Mouse (Mus musculus) layer of hippocampus, adult 9-10 months (tissue): ENCODE measurements at regions not wholly inside any gene's neighbourhood (a gene's known extent, or its start where the extent isn't known, plus 50 kb on each side); places are given as distances from the start of the nearest gene placed in this dataset.

Experiments used
- DNase-seq: peaks from one replicate; pipeline ENCODE4 v3.0.0; 2022; ENCODE audit warnings: low spot score

- no peak for DNase-seq
Observed at GRCm38 (mm10) chr5:69877100-69877499, 285.0 kb upstream of the Gnpda2 start.

DNA sequence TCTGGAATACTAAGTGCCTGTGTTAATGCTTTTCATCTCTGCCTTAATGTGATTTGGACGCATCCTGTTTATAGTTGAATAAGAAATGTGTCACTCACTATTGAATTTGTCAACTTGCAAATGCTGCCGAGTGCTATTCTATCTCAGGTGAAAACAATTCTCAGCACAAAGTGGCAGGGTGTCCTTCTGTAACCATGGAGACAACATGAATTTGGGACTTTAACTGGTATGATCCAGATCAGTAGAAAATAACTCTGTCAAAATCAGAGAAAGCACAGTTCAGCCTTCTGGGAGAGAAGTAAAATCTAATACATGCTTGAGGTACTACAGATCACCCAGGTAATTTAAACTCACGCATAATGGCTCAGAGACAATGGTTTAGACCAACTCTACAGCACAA lies 270.9 kb upstream of the Gnpda2 start:
- DNase-seq: no peak

GRCm38 (mm10) chr5:69844809-69845208 lies 252.7 kb upstream of the Gnpda2 start:
- DNase-seq: no peak

GRCm38 (mm10) chr5:69837947-69838710 lies 246.0 kb upstream of the Gnpda2 start:
- DNase-seq: no peak

GRCm38 (mm10) chr5:69836356-69836755 lies 244.2 kb upstream of the Gnpda2 start:
- no peak for DNase-seq

DNA sequence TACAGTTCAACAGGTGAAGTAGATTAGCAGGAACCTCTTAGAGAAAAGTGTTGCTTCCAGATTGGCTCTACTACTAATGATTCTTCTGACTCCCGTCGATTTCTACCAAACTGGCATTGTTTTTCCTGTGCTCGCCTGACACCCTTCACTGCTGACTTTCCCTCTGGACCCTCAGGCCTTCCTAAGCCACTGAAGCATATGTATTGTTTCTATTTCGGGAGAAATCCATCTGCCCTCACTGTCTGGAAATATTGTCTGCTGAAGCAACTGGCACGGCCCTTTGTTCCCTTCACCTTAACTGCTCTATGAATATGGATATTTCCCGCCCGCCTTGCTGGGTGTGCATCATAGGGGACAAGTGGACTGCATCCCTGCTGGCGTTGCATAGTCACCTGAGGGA lies 243.0 kb upstream of the Gnpda2 start:
- DNase-seq: no peak

GRCm38 (mm10) chr5:69817778-69818177 lies 225.6 kb upstream of the Gnpda2 start:
- DNase-seq: no peak

GRCm38 (mm10) chr5:69817035-69817434 lies 224.9 kb upstream of the Gnpda2 start:
- no peak for DNase-seq

GRCm38 (mm10) chr5:69815356-69815755 lies 223.2 kb upstream of the Gnpda2 start:
- no peak for DNase-seq

GRCm38 (mm10) chr5:69802612-69803011 lies 210.5 kb upstream of the Gnpda2 start:
- DNase-seq: no peak

DNA sequence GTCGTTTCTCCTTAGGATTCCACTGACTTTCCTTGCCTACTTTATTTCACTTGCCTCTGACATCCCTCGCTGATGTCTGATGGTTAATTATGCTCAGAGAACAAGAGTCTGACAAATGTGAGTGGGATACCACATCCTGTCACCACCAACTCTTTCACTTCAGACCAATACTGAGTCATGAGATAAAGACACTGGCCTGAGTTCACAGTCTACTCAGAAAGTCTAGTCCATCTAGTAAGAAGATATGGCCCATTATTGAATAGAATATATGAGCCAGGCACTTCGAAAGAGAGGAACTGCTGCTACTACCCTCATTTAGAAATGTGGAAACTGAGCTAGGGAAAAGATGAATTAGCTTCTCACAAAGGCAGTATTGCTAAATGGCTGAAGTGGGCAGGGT lies 210.0 kb upstream of the Gnpda2 start:
- no peak for DNase-seq

DNA sequence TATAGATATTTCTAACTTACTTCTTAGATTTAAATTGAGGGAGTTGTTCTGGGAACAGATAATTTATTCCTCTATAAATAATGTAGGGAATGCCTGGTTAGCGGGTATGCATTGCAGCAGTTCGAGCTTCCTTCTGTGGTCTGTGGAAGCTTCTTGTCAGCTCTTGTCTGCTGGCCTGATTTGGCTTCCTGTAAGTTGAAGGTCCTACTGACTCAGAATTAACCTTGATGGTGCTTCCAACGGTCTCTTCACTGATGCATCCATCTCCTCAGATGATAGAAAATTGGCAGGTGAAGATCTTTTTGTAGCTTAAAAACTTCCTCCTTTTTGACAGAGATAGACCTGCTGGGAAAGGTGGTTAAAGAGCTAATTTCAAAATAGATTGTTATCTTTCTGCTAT lies 203.2 kb upstream of the Gnpda2 start:
- no peak for DNase-seq

- no peak for DNase-seq
Observed at GRCm38 (mm10) chr5:69794641-69795040, 202.5 kb upstream of the Gnpda2 start.

GRCm38 (mm10) chr5:69756769-69757485 lies 164.8 kb upstream of the Gnpda2 start:
- no peak for DNase-seq

DNA sequence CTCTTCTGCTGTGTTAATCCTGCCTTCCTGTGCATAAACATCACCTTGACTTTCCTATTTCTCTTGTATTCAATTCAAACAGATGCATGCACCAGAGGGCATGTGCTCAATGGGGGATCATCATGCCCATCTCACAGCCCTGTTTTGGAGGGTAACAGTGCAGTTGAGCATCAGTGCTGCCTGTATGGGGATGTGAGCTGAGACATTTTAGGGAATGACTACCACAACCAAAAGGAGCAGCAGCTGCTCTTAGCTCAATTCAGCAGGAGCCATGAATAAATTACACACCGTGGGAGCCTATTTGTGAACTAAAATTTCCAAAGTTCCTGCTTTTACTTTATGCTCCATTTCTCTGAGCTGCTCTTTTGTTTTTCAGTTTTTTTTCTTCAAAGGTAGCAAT lies 164.2 kb upstream of the Gnpda2 start:
- no peak for DNase-seq

DNA sequence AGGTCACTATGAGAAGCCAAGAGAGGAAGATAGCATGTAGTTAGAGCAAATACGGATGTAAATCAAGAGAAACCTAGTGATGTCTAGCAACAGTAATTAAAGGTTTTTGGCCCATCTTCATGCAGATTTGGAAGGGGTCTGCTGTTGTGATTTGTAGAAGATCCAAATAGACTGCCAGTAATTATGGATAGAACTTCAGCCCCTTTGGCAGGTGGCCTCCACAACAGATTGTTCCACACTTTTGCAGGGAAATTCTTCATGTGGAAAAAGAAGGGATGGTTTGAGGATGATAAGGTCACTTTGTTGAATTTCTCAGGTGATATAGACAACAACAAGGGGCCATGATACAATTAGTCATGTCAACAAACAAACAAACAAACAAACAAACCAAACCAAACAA lies 148.4 kb upstream of the Gnpda2 start:
- no peak for DNase-seq

DNA sequence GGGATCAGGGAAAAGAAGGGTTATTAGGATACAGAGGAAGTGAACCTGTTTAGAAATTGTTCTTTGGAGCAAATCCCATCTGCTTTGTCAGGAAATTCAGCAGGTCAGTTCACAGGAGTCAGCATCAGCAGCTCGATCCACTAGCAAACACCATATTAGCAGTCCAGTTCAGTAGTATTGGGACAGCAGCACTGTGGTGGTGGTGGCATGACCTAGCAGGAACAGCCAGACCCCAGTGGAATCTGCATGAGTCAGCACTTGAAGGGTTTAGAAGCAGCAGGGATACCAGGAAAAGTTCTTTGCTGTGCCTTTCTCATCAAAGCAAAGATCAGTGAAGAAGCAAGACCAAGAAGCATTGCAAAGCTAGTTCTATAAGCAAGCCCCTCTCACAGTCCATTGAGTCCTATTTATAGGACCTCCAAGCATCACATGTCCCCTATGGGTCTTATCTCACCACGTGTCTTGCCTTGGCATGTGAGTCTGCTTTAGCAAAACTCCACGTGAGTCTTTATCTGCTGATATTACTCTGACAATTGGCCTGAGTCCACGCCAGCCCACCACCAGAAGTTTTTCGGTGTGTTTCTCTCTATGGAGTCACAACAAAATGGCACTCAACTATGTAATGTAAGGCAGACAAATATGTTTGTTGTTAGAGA lies 129.3 kb upstream of the Gnpda2 start:
- DNase-seq: no peak

DNA sequence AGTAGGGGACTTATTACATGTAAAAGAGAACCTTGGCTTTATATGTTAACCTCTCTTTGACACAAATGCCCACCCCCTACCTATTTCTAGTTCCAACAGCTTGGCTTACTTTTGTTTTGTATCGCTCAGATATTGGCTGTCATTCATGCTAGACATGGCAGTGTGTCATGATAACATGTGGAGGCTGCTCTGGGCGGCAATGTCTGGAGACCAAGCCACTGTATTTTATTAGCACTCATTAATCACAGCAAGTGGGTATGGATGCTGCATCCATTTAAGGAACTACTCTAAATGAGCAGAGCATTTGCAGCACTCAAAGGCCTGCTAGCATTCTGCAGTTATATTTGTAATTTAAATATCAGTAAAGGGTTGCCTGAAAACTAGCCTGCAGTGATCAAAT lies 123.9 kb upstream of the Gnpda2 start:
- no peak for DNase-seq

DNA sequence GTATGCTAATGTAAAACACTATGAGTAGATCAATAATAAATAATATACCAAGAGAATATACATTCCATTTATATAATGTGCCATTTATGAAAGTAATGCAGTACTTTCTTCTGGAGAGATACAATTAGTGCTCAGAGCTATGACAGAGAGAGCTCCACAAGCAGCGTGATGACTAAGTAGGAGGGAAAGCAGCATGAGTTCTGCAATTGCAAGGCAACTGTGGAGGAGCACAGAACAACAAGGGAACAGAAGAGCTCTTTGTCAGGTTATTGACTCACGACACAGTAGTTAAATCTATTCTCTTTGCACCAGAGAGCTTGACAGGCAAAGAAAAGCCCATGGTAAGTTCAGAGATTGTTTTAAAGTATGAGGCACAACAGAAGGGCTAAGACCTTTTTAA lies 115.0 kb upstream of the Gnpda2 start:
- DNase-seq: no peak

DNA sequence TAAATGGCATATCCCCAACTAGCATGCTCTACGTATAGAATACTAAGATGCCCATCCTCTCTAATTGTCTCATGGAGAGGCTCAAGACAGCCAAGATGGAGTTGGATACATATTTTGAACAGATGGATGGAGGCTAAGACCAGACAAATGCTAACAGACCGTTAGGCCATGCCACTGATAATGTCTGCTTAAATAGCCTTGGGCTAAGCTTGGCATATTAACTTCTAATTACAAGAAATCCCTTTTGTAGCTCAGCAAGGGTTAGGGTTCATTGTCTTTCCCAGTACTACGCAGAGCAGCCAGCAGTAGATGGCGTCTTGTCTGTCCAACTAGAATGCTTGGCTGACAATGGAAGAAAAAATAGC lies 113.0 kb upstream of the Gnpda2 start:
- DNase-seq: no peak

DNA sequence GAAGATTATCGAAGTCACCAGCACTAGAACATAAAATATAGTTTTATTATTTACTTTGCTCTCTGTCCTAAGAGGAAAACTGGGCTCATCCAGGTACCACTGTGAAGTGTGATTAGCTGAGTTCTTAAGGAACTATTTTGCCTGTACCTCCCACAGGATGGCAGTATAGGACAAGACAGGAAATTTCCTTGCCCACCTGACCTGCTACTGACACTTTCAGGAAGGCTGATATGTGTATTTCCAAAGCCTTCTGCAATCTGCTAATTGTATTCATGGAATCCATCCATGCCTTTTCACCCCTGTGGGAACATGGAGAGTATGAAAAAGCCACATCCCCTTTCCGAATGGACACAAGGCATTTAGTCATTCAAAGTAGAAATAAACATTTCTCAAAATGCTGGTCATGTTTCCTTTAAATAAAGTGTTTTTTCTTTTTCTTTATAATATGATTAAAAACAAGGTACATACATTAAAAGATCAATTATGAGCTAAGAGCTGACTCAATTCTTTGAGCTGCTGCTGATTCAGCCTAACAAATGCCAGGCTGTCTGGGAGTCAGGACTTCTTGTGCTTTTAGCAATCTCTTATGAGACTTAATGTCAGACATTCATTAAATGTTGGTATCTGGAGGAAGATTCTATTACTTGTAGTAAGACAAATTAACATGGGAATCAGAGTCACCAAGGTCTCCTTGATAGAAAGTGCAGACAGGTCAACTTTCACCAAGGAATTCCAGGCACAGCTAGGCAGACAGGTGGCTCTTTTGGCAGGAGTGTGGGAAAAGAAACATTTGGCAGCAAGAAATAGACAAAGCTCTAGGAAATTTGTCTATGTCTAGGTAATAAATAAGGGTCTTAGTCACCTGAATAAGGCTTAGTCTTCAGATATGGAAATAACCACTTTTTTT lies 112.4 kb upstream of the Gnpda2 start:
- peak; percentile 16 for DNase-seq

DNA sequence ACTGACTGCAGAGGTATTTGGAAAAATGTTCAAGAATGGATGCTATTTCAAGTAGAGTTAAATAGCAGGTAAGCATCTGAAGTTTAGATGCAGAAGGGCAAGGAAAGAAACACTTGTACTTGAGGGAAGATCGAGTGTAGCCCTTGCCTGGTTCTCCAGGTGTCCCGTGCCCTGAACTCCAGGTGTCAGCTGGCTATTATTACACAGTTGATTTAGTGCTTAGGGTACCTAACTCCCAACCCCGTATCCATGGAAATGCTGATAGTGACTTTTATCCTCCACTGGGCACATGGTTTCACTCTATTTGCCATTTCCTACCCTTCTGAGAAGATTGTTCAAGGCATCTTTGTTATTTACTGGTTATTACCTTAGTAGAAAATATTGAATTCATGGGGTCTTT lies 86.6 kb upstream of the Gnpda2 start:
- no peak for DNase-seq
